Mouse (Mus musculus): ENCODE data around the gene Slc6a20b.

The Slc6a20b gene

DNA sequence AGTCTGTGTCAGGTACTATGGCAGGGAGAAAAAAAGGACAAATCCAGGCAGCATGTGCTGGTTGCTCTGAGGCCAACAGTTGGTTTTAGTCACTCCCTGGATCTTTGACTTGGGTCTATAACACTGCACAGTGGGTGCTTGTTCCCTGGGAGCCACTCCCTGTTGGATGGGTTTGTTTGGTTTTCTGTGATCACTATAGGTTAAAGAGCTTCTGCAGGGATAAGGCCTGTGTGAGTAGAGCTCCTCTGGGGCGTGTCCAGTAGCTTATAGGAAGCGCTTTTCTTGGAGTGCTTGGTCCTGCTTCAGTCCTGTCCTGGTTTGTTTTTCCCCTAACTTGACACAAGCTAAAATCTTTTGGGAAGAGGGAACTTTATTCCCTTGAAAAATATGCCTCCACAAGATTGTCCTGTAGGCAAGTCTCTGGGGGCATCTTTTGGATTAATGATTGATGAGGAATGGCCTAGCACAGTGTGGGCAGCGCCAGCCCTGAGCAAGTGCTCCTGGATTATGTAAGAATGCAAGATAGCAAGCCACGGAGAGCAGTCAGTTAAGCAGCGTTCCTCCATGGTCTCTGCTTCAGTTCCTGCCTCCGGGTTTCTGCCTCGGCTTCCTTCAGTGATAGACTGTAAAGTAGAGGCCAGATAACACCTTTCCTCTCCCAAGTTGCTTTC, 43.0 kb downstream of the Slc6a20b start:
- DNase-seq = no peak

DNA sequence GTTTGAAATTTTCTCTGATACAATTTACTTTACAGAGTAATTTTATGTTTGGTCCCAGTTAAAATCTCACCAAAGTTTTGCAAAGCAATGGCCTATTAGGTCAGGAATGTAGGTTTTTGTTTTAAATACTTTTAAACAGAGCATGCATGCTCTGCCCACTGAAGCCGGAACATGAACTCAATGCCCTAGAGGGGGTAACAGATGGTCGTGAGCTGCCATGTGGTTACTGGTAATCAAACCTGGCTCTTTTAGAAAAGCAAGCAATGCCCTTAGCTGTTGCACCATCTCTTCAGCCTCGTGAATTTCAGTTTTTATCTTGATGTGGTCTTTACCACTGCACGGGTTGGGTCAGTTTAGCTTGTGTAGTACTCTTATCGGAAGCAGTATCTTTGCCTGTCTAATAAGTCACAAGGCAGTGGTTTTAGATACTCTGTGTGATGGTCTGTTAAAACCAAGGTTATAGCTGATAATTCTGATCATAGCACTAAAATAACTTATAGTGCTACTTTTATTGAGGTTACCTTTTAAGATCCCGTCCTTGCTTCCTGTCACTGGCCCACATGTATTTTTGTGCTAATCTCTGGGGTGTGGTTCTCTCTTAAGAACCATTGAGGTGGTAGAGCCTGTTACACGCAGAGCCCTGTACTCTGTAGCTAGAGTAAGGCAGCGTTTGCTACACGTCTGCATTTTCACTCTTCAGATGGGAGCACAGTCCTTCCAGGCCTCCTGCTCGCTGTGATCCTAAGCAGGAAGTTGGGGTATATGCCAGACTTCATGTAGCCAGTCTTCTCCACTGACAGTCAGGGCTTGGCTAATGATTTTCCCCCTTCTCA, 54.8 kb downstream of the Slc6a20b start:
- no peak for DNase-seq

DNA sequence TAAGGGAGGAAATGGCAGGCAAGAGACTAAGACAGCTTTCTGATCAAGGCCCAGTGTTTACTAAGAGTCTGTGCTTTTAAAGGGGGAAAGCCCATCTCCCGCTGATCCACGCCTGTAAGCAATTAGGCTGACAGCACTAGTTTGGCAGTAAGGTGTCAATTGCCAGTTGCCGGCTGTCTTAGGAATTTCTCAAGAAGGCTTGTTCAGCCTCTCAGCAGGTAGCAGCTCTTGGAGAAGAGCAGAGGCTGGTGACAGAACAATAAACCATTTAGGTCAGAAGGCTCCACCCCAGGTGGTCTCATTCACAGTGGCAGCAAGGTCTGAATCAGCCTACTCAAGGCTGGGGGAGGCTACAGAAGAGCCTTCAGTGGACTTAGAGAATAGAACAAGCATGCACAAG, 77.8 kb downstream of the Slc6a20b start:
- DNase-seq = peak; percentile 52

Measured in embryo, embryonic 11 days (tissue).